Mouse (Mus musculus): ENCODE data around the gene St6galnac3. TPM values are rescaled to one million over a fixed set of nuclear protein-coding genes. Genes with fewer than 3 reads are reported as not detected.

The St6galnac3 gene
- polyA plus RNA-seq, 1 experiment from 2014 or later: 25.6 TPM

GRCm38 (mm10) chr3:153606331-153606730 is 118.6 kb downstream of the St6galnac3 start:
- peaks cover 11% of the 10 kb centered on the region for H3K4me1 ChIP-seq (ENCODE audit: control insufficient read depth, insufficient read depth, low read length)
- no peak overlapping the region for H3K27ac ChIP-seq (ENCODE audit: low read depth, low read length)
- no peak for ATAC-seq (ENCODE audit: low read depth)

GRCm38 (mm10) chr3:153605767-153606098 is 119.2 kb downstream of the St6galnac3 start:
- ATAC-seq (ENCODE audit: low read depth): peak; percentile 29; the same call in 1 of the 2 replicates
- no peak overlapping the region for H3K4me3 ChIP-seq (ENCODE audit: low read depth, low read length)
- 15% methylated on average over 11 of the region's 11 CpGs for WGBS
- H3K27ac ChIP-seq (ENCODE audit: low read depth, low read length): peak overlapping the region; percentile 70
- peak overlapping the region; percentile 32 for H3K4me2 ChIP-seq (ENCODE audit: low read depth, low read length)
- no peaks in the 10 kb centered on the region for H3K9me3 ChIP-seq (ENCODE audit: control insufficient read depth, low read length)
- H3K36me3 ChIP-seq (ENCODE audit: control insufficient read depth, insufficient read depth, low read length): no peaks in the 10 kb centered on the region
- H3K4me1 ChIP-seq (ENCODE audit: control insufficient read depth, insufficient read depth, low read length): peaks cover 11% of the 10 kb centered on the region
- 0 out of 2 replicates have a peak overlapping the region, but pooled peaks have one; percentile 1 for H3K9ac ChIP-seq (replicated peaks; ENCODE audit: low read depth, low read length)
- H3K27me3 ChIP-seq (ENCODE audit: control insufficient read depth, insufficient read depth, low read length): no peaks in the 10 kb centered on the region

More at GRCm38 (mm10) chr3:153606331-153606730, 118.6 kb downstream of the St6galnac3 start:
- H3K9ac ChIP-seq (replicated peaks; ENCODE audit: low read depth, low read length): no peak overlapping the region
- WGBS: 45% methylated on average over 3 of the region's 3 CpGs
- H3K9me3 ChIP-seq (ENCODE audit: control insufficient read depth, low read length): no peaks in the 10 kb centered on the region
- no peaks in the 10 kb centered on the region for H3K27me3 ChIP-seq (ENCODE audit: control insufficient read depth, insufficient read depth, low read length)
- H3K36me3 ChIP-seq (ENCODE audit: control insufficient read depth, insufficient read depth, low read length): no peaks in the 10 kb centered on the region
- H3K4me3 ChIP-seq (ENCODE audit: low read depth, low read length): no peak overlapping the region
- H3K4me2 ChIP-seq (ENCODE audit: low read depth, low read length): no peak overlapping the region

GRCm38 (mm10) chr3:153605089-153605766 is 119.7 kb downstream of the St6galnac3 start:
- H3K36me3 ChIP-seq (ENCODE audit: control insufficient read depth, insufficient read depth, low read length): no peaks in the 10 kb centered on the region
- peaks cover 11% of the 10 kb centered on the region for H3K4me1 ChIP-seq (ENCODE audit: control insufficient read depth, insufficient read depth, low read length)
- peak; percentile 86 for ATAC-seq (ENCODE audit: low read depth)
- no peak overlapping the region for H3K4me3 ChIP-seq (ENCODE audit: low read depth, low read length)
- H3K9ac ChIP-seq (replicated peaks; ENCODE audit: low read depth, low read length): 0 out of 2 replicates have a peak overlapping the region, but pooled peaks have one; percentile 1
- peak overlapping the region; percentile 32 for H3K4me2 ChIP-seq (ENCODE audit: low read depth, low read length)
- peak overlapping the region; percentile 70 for H3K27ac ChIP-seq (ENCODE audit: low read depth, low read length)
- H3K27me3 ChIP-seq (ENCODE audit: control insufficient read depth, insufficient read depth, low read length): no peaks in the 10 kb centered on the region
- 18% methylated on average over 19 of the region's 19 CpGs for WGBS
- no peaks in the 10 kb centered on the region for H3K9me3 ChIP-seq (ENCODE audit: control insufficient read depth, low read length)

- Histone ChIP-seq H3K27me3 (ENCODE audit: control insufficient read depth, insufficient read depth, low read length) (no peaks in the 10 kb centered on the region), H3K4me2 (ENCODE audit: low read depth, low read length) (no peak overlapping the region), H3K9ac (replicated peaks; ENCODE audit: low read depth, low read length) (no peak overlapping the region), H3K27ac (ENCODE audit: low read depth, low read length) (no peak overlapping the region), H3K36me3 (ENCODE audit: control insufficient read depth, insufficient read depth, low read length) (no peaks in the 10 kb centered on the region), H3K4me1 (ENCODE audit: control insufficient read depth, insufficient read depth, low read length) (no peaks in the 10 kb centered on the region), H3K4me3 (ENCODE audit: low read depth, low read length) (no peak overlapping the region), H3K9me3 (ENCODE audit: control insufficient read depth, low read length) (no peaks in the 10 kb centered on the region)
- WGBS: 72% methylated on average over 2 of the region's 2 CpGs
- no peak for ATAC-seq (ENCODE audit: low read depth)
Observed at GRCm38 (mm10) chr3:153599179-153599578, 125.8 kb downstream of the St6galnac3 start.

- H3K4me2 ChIP-seq (ENCODE audit: low read depth, low read length): no peak overlapping the region
- peak; percentile 32; the same call in 1 of the 2 replicates for ATAC-seq (ENCODE audit: low read depth)
- H3K27ac ChIP-seq (ENCODE audit: low read depth, low read length): no peak overlapping the region
- H3K4me1 ChIP-seq (ENCODE audit: control insufficient read depth, insufficient read depth, low read length): no peaks in the 10 kb centered on the region; the same call in 1 of the 2 replicates
- no peaks in the 10 kb centered on the region for H3K9me3 ChIP-seq (ENCODE audit: control insufficient read depth, low read length)
- no peak overlapping the region for H3K9ac ChIP-seq (replicated peaks; ENCODE audit: low read depth, low read length)
- H3K27me3 ChIP-seq (ENCODE audit: control insufficient read depth, insufficient read depth, low read length): no peaks in the 10 kb centered on the region
- H3K36me3 ChIP-seq (ENCODE audit: control insufficient read depth, insufficient read depth, low read length): no peaks in the 10 kb centered on the region
- no peak overlapping the region for H3K4me3 ChIP-seq (ENCODE audit: low read depth, low read length)
- WGBS: 88% methylated on average over 6 of the region's 6 CpGs
Observed at GRCm38 (mm10) chr3:153598631-153599030, 126.3 kb downstream of the St6galnac3 start.

GRCm38 (mm10) chr3:153594531-153594930 is 130.4 kb downstream of the St6galnac3 start:
- H3K27me3 ChIP-seq (ENCODE audit: control insufficient read depth, insufficient read depth, low read length): no peaks in the 10 kb centered on the region
- H3K36me3 ChIP-seq (ENCODE audit: control insufficient read depth, insufficient read depth, low read length): no peaks in the 10 kb centered on the region
- H3K27ac ChIP-seq (ENCODE audit: low read depth, low read length): no peak overlapping the region
- H3K9me3 ChIP-seq (ENCODE audit: control insufficient read depth, low read length): no peaks in the 10 kb centered on the region
- ATAC-seq (ENCODE audit: low read depth): no peak
- no peak overlapping the region for H3K4me3 ChIP-seq (ENCODE audit: low read depth, low read length)
- WGBS: 81% methylated on average over 9 of the region's 9 CpGs
- no peak overlapping the region for H3K4me2 ChIP-seq (ENCODE audit: low read depth, low read length)
- no peaks in the 10 kb centered on the region; the same call in 1 of the 2 replicates for H3K4me1 ChIP-seq (ENCODE audit: control insufficient read depth, insufficient read depth, low read length)
- no peak overlapping the region for H3K9ac ChIP-seq (replicated peaks; ENCODE audit: low read depth, low read length)

GRCm38 (mm10) chr3:153593978-153594377 is 131.0 kb downstream of the St6galnac3 start:
- no peak overlapping the region for H3K27ac ChIP-seq (ENCODE audit: low read depth, low read length)
- no peak overlapping the region for H3K9ac ChIP-seq (replicated peaks; ENCODE audit: low read depth, low read length)
- no peaks in the 10 kb centered on the region for H3K27me3 ChIP-seq (ENCODE audit: control insufficient read depth, insufficient read depth, low read length)
- no peak for ATAC-seq (ENCODE audit: low read depth)
- no peaks in the 10 kb centered on the region for H3K9me3 ChIP-seq (ENCODE audit: control insufficient read depth, low read length)
- no peak overlapping the region for H3K4me3 ChIP-seq (ENCODE audit: low read depth, low read length)
- 79% methylated on average over 4 of the region's 4 CpGs for WGBS
- H3K36me3 ChIP-seq (ENCODE audit: control insufficient read depth, insufficient read depth, low read length): no peaks in the 10 kb centered on the region
- H3K4me1 ChIP-seq (ENCODE audit: control insufficient read depth, insufficient read depth, low read length): no peaks in the 10 kb centered on the region; the same call in 1 of the 2 replicates
- no peak overlapping the region for H3K4me2 ChIP-seq (ENCODE audit: low read depth, low read length)

GRCm38 (mm10) chr3:153593103-153593502 is 131.9 kb downstream of the St6galnac3 start:
- 81% methylated on average over 3 of the region's 3 CpGs for WGBS
- no peaks in the 10 kb centered on the region for H3K36me3 ChIP-seq (ENCODE audit: control insufficient read depth, insufficient read depth, low read length)
- no peak overlapping the region for H3K9ac ChIP-seq (replicated peaks; ENCODE audit: low read depth, low read length)
- H3K27ac ChIP-seq (ENCODE audit: low read depth, low read length): no peak overlapping the region
- no peaks in the 10 kb centered on the region; the same call in 1 of the 2 replicates for H3K4me1 ChIP-seq (ENCODE audit: control insufficient read depth, insufficient read depth, low read length)
- no peak overlapping the region for H3K4me3 ChIP-seq (ENCODE audit: low read depth, low read length)
- no peak overlapping the region for H3K4me2 ChIP-seq (ENCODE audit: low read depth, low read length)
- H3K27me3 ChIP-seq (ENCODE audit: control insufficient read depth, insufficient read depth, low read length): no peaks in the 10 kb centered on the region
- H3K9me3 ChIP-seq (ENCODE audit: control insufficient read depth, low read length): no peaks in the 10 kb centered on the region
- no peak for ATAC-seq (ENCODE audit: low read depth)

GRCm38 (mm10) chr3:153587594-153587993 is 137.4 kb downstream of the St6galnac3 start:
- no peak overlapping the region for H3K4me2 ChIP-seq (ENCODE audit: low read depth, low read length)
- no peaks in the 10 kb centered on the region for H3K4me1 ChIP-seq (ENCODE audit: control insufficient read depth, insufficient read depth, low read length)
- no peak for ATAC-seq (ENCODE audit: low read depth)
- no peak overlapping the region for H3K27ac ChIP-seq (ENCODE audit: low read depth, low read length)
- no peaks in the 10 kb centered on the region for H3K9me3 ChIP-seq (ENCODE audit: control insufficient read depth, low read length)
- 84% methylated on average over 1 of the region's 1 CpGs for WGBS
- no peaks in the 10 kb centered on the region for H3K36me3 ChIP-seq (ENCODE audit: control insufficient read depth, insufficient read depth, low read length)
- no peak overlapping the region for H3K4me3 ChIP-seq (ENCODE audit: low read depth, low read length)
- H3K27me3 ChIP-seq (ENCODE audit: control insufficient read depth, insufficient read depth, low read length): no peaks in the 10 kb centered on the region
- no peak overlapping the region for H3K9ac ChIP-seq (replicated peaks; ENCODE audit: low read depth, low read length)

Measured in neural tube, embryonic 14.5 days (tissue).